Mouse (Mus musculus) left cerebral cortex, adult 11 months (tissue): ENCODE measurements around the gene Elf2.

Experiments used
- DNase-seq: peaks from one replicate; pipeline ENCODE4 v3.0.0; 2022; ENCODE audit warnings: low spot score

Gene Elf2

GRCm38 (mm10) chr3:51210485-51210884, 130.0 kb downstream of the Elf2 start:
- no peak for DNase-seq

- no peak for DNase-seq
Observed at GRCm38 (mm10) chr3:51209503-51210314, 130.8 kb downstream of the Elf2 start.

- no peak for DNase-seq
Observed at GRCm38 (mm10) chr3:51208633-51209032, 131.8 kb downstream of the Elf2 start.

- DNase-seq, result no peak
Observed at GRCm38 (mm10) chr3:51206521-51206920, 133.9 kb downstream of the Elf2 start.

GRCm38 (mm10) chr3:51204897-51205296, 135.6 kb downstream of the Elf2 start:
- no peak for DNase-seq

- DNase-seq, result no peak
Observed at GRCm38 (mm10) chr3:51204441-51204840, 136.0 kb downstream of the Elf2 start.

GRCm38 (mm10) chr3:51203906-51204305, 136.6 kb downstream of the Elf2 start:
- DNase-seq, result no peak
